Mouse (Mus musculus) cerebellum, postnatal 14 days (tissue): ENCODE data around the gene Mapk3.

Experiments used
- DNase-seq, 2 experiments: peaks; one replicate each; pipeline ENCODE4 v3.0.0; 2021; ENCODE audit warnings: mixed read lengths in 2 of 2

Gene Mapk3

DNA sequence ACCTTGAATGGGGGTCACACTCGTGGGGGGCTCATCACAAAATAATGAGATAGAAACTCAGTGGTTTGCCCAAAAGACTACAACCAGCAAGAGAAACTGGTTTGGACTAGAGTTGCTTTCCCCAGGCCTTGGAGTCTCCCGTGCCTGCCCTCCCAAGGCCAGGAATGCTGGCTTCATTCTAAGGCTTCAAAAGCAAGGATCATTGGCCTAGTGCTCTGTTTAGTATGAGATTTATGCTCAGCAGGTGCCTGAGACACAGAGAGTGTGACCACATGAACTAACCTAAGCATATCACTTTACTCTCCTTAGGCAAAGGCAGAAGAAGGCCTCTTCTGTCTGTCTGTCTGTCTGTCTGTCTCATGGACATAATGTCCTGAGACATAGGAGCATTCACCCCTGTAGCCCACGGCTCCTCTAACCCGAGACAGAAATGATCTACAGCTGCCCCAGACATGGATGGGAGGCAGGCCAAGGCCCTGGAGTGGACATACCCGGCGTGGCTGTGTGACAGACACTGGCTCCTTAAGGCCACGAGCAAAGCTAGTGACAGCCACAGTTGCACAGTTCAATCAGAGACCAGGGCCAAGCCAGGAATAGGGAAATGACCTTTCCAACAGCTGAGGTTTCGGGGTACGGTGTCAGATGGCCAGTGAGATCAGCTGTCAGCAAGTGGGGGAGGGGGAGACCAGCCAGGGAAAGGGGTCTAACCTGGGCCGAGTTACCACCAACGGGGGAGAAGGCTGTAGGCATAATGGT, 42.9 kb downstream of the Mapk3 start:
- no peak for DNase-seq

DNA sequence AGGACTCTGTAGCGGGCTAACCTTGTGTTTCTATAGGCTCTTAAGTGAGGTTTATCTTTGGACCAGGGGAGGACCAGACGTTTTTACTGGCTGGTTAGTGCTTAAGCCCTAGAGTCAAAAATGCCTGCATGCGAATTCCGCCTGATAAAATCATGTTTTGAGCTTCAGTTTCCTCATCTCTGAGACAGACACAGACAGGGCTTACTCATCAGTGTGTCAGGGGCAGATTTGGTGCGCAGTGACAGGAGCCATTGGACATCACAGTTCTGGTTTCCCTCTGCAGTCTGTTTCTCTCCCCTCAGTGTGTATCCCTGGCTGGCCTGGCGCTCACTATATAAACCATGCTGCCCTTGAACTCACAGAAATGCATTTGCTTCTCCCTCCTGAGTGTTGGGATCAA, 43.8 kb downstream of the Mapk3 start:
- no peak for DNase-seq

DNA sequence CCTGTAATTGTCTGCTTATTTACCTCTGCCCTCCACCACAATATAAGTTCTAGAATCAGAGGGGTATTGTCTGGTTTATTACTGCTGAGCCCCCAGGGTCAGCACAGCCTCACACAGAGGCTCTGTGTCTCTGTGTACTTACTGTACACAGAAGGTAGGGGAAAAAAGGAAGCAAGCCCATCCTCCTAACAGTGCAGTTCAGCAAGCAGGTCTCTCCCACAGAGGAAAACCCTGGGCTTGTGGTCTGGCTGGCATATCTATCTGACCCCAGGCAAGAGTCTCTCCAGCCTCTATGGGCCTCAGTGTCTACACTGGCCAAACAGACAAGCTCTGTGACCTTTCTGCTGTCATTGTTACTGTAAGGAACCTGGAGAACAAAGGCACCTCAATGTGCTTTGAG, 44.4 kb downstream of the Mapk3 start:
- no peak for DNase-seq

DNA sequence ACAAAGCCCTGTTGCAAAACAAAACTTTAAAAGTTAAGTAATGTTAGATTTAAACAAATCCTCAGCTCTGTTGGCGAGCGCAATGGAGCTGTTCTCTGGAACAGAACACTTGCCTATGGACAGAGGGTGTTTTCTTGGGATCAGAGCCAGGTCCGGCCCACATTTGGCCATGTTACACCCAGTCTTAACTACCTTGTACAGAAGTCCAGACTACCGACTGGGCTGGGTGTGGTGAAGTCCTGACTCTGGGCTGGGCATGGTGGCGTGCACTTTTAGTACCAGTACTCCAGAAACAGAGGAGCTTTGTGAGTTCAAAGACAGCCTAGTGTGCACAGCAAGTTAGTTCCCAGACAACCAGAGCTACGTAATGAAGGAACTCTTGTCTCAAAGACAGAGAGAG, 47.6 kb downstream of the Mapk3 start:
- no peak for DNase-seq

DNA sequence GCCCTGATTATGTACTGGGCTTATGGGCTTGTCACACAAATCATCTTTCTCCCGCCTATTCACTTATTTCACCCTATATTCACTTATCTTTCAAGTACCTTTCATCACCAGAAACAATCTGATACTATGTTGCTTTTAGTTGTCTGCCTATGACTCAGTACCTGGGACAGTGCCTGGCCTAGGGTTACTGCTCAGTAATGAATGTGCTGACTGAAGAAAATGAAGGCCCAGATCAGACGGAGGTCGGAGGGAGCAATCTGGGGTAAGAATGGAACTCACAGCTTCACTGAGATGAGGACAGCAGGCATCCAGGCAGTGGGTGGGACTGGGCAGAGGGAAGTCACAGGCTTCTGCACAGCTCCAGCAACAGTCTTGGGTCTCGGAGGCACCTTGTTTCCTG, 48.0 kb downstream of the Mapk3 start:
- DNase-seq = no peak

DNA sequence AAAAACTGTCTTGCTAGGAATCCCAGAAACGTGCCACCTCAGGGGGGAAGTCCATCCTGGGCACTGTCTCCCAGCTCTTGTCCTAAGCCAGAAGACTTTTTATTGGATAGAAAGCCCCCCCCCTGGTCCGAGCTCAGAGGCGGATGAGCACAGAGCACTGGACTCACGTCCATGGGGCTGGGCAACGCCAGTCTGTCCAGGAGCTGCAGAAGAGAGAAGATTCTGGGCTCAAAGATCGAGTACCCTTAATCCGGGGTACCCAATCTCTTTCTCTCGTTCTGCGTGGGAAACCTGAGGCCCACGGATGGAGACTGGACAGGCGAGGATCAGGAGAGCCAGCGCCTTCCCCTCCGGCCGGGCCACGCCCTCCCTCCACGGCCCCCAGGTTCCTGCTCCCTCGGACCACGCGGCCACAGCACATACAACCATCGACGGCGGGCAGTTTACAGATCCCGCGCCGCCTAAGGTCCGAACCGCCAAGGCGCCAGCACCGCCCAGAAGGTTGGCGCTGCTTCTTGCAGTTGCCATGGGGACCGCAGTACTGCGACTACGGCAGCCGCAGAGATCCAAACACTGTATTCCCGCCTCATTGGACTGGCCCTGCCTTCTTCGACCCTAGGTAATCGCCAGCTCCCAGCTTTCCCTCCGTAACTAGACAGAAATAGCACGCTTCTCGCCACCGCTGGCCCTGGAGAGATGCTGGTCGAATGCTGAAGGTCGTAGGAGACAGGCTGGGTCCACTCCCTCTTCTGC, 49.5 kb downstream of the Mapk3 start:
- peak; percentile 89 to 91 for DNase-seq

DNA sequence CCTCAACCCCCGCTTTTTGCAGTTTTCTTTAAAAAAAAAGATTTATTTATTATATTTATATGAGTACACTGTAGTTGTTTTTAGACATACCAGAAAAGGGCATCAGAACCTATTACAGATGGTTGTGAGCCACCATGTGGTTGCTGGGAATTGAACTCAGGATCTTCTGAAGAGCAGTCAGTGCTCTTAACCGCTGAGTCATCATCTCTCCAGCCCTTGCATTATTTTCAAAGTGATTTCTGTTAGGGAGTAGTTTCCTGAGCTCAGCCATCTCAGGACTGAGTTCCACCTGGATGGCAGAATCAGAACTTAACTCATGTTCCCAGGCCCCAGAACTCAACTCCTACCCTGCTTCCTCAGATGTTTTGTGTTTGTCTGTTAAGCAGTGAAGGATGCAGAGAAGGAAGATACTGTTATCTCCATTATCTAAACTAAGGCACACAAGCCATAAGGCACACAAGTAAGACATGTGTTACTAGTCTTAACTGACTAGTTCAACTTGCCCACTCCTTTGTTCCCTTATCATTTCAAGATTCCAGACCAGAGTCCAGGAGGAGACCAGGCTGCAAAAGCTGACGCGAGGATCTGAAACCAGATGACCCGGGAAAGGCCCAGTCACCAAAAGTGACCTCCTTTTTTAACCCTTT, 50.4 kb downstream of the Mapk3 start:
- DNase-seq = no peak
